Mouse (Mus musculus): ENCODE measurements around the gene Ndrg4. TPM values are rescaled to one million over a fixed set of nuclear protein-coding genes. Genes with fewer than 3 reads are reported as not detected.

Gene Ndrg4
- total and polyA plus RNA-seq, 3 experiments, result 1.6 to 2.1 (median 1.7) TPM

DNA sequence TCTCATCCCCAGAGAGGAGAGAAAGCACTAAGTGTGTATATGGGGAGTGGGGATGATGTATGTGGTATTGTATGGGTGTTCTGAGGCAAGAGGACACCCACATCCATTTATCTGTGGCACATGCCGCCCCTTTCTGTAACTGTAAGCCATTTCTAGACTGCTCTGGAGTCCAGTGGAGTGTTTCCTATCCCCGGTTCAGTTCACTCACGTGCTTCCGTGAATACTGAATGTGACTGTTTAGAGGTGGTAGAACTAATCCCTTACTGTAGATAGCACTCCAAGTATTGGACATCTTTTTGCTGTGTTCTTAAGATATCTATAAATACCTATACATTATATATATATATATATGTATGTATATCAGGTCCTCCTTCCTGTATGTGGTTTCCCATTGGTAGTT, 37.6 kb downstream of the Ndrg4 start:
- no peak for DNase-seq (ENCODE audit: extremely low read depth)
- peaks cover 7 to 32% of the 10 kb centered on the region in 2 experiments for H3K4me1 ChIP-seq (ENCODE audit: control insufficient read depth in 1 of 2, insufficient read depth in 2 of 2)
- no peak overlapping the region for H3K4me2 ChIP-seq (ENCODE audit: insufficient read depth, low read depth, poor library complexity, severe bottlenecking)
- H3K27ac ChIP-seq (ENCODE audit: insufficient read depth, low read depth), result no peak overlapping the region
- H3K36me3 ChIP-seq (replicated peaks in 1 of 2; ENCODE audit: control insufficient read depth in 1 of 2, insufficient read depth in 1 of 2, low read length in 1 of 2), result peaks cover 16 to 26% of the 10 kb centered on the region in 2 experiments
- no peak overlapping the region for H3K9ac ChIP-seq (ENCODE audit: insufficient read depth, low read depth)
- no peaks in the 10 kb centered on the region for H3K9me3 ChIP-seq (replicated peaks; ENCODE audit: low read length)
- no peaks in the 10 kb centered on the region for H3K79me2 ChIP-seq (replicated peaks; ENCODE audit: control insufficient read depth, extremely low read depth, insufficient read depth, poor library complexity, severe bottlenecking)
- no peak overlapping the region for H3K4me3 ChIP-seq (replicated peaks in 1 of 3; ENCODE audit: low read depth in 2 of 3, low read length in 2 of 3, poor library complexity in 1 of 3)
- no peaks in the 10 kb centered on the region for H3K27me3 ChIP-seq (replicated peaks)
- dilution Hi-C loops (cut with MboI; ENCODE audit: extremely low pct_ligation_motif_present, extremely low pct_unique_long_range_greater_than_20kb, low sequenced_read_pairs), result no loop called here
- TF ChIP-seq POLR2A (IDR thresholded peaks at IDR 0.05; ENCODE audit: low read depth, low read length), result no peak
- no peak for TF ChIP-seq SIN3A (IDR thresholded peaks at IDR 0.05; ENCODE audit: low read length)
- TF ChIP-seq E2F4 (IDR thresholded peaks at IDR 0.05; ENCODE audit: insufficient replicate concordance, low read depth, low read length), result no peak
- no peak for TF ChIP-seq BHLHE40 (IDR thresholded peaks at IDR 0.05; ENCODE audit: low read depth, low read length)
- no peak for TF ChIP-seq KAT2A (IDR thresholded peaks at IDR 0.05; ENCODE audit: insufficient replicate concordance, low read length)
- no peak for TF ChIP-seq ZKSCAN1 (IDR thresholded peaks at IDR 0.05; ENCODE audit: borderline replicate concordance, low read depth, low read length)
- no peak for TF ChIP-seq NRF1 (IDR thresholded peaks at IDR 0.05; ENCODE audit: low read depth, low read length)
- no peak for TF ChIP-seq NELFE (IDR thresholded peaks at IDR 0.05; ENCODE audit: low read depth, low read length)
- TF ChIP-seq ZC3H11A (IDR thresholded peaks at IDR 0.05; ENCODE audit: low read depth, low read length), result no peak
- no peak for TF ChIP-seq POLR2AphosphoS2 (IDR thresholded peaks at IDR 0.05; ENCODE audit: low read depth, low read length)
- no peak for TF ChIP-seq EP300 (IDR thresholded peaks at IDR 0.05; ENCODE audit: low read length)
- no peak for TF ChIP-seq MAZ (IDR thresholded peaks at IDR 0.05; ENCODE audit: low read depth, low read length)
- TF ChIP-seq USF2 (conservative IDR thresholded peaks at IDR 0.05; ENCODE audit: low read depth, low read length), result no peak
- no peak for TF ChIP-seq ETS1 (conservative IDR thresholded peaks at IDR 0.05; ENCODE audit: low read depth, low read length)
- no peak for TF ChIP-seq TBP (conservative IDR thresholded peaks at IDR 0.05; ENCODE audit: low read depth, low read length)
- no peak for TF ChIP-seq MXI1 (IDR thresholded peaks at IDR 0.05; ENCODE audit: low read depth, low read length)
- no peak for TF ChIP-seq USF1 (IDR thresholded peaks at IDR 0.05; ENCODE audit: low read depth, low read length)
- no peak for TF ChIP-seq TCF12 (IDR thresholded peaks at IDR 0.05; ENCODE audit: low read depth, low read length)
- TF ChIP-seq UBTF (IDR thresholded peaks at IDR 0.05; ENCODE audit: low read depth, low read length), result no peak
- TF ChIP-seq MAFK (IDR thresholded peaks at IDR 0.05; ENCODE audit: insufficient replicate concordance, low read length), result no peak
- in situ Hi-C loops (cut with MboI; ENCODE audit: low pct_ligation_motif_present, low pct_unique_long_range_greater_than_20kb, low sequenced_read_pairs), result no loop called here

DNA sequence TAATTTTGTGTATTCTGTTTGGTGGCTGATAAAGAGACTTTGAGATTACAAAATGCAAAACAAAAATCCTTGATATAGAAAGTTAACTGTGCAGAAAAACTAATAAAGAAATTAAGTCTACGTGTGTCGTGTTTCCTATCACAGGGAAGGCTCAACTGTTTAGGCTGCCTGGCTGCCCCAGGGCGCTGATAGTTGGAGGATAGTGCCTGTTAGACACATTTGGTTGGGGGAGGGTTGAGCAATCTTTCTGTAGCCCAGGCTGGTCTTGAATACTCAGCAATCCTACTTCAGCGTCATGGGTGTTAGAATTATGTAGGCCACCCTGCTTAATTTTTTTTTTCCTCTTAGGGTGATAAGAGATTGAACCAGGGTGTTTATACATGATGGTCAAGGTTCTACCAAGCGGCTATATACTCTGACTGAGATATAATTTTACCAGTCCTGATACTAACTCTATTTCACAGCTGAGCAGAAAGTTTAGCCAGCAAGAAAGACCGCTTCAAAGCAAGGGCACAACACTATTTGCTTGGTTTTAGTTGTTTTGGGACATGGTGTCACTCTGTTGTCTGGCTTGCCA, 38.1 kb downstream of the Ndrg4 start:
- Histone ChIP-seq H3K9me3 (replicated peaks; ENCODE audit: low read length) (no peaks in the 10 kb centered on the region), H3K27ac (ENCODE audit: insufficient read depth, low read depth) (no peak overlapping the region), H3K9ac (ENCODE audit: insufficient read depth, low read depth) (peak overlapping the region; percentile 28; the same call in 1 of the 2 replicates), H3K4me3 (replicated peaks in 1 of 3; ENCODE audit: low read depth in 2 of 3, low read length in 2 of 3, poor library complexity in 1 of 3) (peak overlapping the region; percentile 52 to 98 (median 95)), H3K27me3 (replicated peaks) (no peaks in the 10 kb centered on the region), H3K36me3 (replicated peaks in 1 of 2; ENCODE audit: control insufficient read depth in 1 of 2, insufficient read depth in 1 of 2, low read length in 1 of 2) (peaks cover 22 to 32% of the 10 kb centered on the region in 2 experiments), H3K4me2 (ENCODE audit: insufficient read depth, low read depth, poor library complexity, severe bottlenecking) (peak overlapping the region; percentile 64; the same call in 1 of the 2 replicates), H3K79me2 (replicated peaks; ENCODE audit: control insufficient read depth, extremely low read depth, insufficient read depth, poor library complexity, severe bottlenecking) (no peaks in the 10 kb centered on the region), H3K4me1 (ENCODE audit: control insufficient read depth in 1 of 2, insufficient read depth in 2 of 2) (peaks cover 7 to 32% of the 10 kb centered on the region in 2 experiments)
- no peak for DNase-seq (ENCODE audit: extremely low read depth)
- in situ Hi-C loops (cut with MboI; ENCODE audit: low pct_ligation_motif_present, low pct_unique_long_range_greater_than_20kb, low sequenced_read_pairs) (no loop called here), dilution Hi-C loops (cut with MboI; ENCODE audit: extremely low pct_ligation_motif_present, extremely low pct_unique_long_range_greater_than_20kb, low sequenced_read_pairs) (no loop called here)
- TF ChIP-seq USF2 (conservative IDR thresholded peaks at IDR 0.05; ENCODE audit: low read depth, low read length), result no peak
